Mouse (Mus musculus) spleen, postnatal 14 days (tissue): ENCODE measurements around the gene Gm49380.

Experiments
- DNase-seq, 2 experiments: peaks; one replicate each; pipeline ENCODE4 v3.0.0; 2021 to 2022; ENCODE audit warnings: low spot score in 2 of 2

Gene Gm49380

DNA sequence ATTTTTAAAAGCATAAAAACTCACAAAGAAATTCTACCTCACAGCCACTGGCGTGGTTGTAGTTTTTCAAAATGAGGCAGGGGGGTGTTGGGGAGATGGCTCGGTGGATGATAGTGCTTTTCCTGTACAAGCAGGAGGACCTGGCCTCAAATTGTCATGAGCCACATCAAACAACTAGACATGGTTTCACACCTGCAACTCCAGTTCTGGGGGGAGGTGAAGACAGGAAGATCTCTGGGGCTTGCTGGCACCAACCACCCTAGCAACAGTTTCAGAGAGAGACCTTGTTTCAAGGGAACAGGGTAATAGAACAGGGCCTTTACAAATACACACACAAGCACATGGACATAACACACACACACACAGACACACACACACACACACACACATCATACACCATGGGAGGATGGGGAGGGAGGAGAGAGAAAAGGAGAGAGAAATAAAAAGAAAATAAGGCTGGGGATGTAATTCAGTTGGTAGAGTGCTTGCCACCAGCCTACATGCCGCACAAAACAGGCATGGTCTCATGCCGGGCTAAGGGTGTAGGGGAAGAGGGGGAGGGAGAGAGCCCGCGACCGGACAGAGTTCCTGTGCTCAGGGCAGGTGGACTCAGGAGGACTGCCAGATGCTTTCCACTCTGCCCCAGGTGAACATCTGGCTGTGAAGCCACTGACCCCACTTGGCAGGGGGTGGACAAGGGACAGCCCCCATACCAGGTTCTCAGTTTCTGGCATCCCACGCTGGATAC lies 91.0 kb downstream of the Gm49380 start:
- DNase-seq, result no peak

DNA sequence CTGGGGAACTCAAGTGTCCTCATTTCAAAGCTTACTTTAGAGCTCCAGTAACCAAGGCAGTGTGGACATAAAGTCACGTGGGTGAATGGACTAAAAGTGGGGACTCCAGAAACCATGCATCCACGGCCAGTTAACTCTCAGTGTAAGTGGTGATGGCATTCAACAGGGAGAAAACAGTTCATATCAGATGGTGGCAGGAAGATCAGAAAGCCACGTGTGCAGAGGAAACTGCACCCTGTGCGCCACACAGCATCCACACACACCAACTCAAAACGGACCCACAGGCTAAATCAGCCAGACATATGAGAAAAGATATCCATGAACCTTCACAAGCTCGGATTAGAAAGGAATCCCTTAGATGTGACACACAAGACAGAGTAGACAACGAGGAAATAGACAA lies 93.3 kb downstream of the Gm49380 start:
- no peak for DNase-seq

DNA sequence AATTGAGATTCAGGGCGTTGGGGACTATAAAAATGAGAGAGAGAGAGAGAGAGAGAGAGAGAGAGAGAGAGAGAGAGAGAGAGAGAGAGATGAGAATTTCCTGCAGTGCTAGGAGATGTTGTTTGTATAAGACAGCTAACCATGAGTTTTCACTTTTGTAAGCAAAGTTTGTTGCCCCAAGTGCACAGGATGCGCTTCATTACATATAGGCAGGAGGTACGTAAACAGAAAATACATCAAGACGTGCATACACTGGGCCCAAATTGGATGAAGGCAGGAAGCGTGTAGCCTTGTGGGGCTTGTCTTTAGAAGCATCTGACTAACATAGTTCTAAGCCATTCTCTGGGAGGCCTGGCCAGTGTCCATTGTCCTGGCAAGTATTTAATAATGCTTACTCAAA lies 95.5 kb downstream of the Gm49380 start:
- DNase-seq, result no peak
